Mouse (Mus musculus): Measurements from ENCODE around the gene Ttc4. TPM values are rescaled to one million over a fixed set of nuclear protein-coding genes. Genes with fewer than 3 reads are reported as not detected.

Ttc4 gene
- polyA plus RNA-seq, 1 experiment: 28.2 TPM

DNA sequence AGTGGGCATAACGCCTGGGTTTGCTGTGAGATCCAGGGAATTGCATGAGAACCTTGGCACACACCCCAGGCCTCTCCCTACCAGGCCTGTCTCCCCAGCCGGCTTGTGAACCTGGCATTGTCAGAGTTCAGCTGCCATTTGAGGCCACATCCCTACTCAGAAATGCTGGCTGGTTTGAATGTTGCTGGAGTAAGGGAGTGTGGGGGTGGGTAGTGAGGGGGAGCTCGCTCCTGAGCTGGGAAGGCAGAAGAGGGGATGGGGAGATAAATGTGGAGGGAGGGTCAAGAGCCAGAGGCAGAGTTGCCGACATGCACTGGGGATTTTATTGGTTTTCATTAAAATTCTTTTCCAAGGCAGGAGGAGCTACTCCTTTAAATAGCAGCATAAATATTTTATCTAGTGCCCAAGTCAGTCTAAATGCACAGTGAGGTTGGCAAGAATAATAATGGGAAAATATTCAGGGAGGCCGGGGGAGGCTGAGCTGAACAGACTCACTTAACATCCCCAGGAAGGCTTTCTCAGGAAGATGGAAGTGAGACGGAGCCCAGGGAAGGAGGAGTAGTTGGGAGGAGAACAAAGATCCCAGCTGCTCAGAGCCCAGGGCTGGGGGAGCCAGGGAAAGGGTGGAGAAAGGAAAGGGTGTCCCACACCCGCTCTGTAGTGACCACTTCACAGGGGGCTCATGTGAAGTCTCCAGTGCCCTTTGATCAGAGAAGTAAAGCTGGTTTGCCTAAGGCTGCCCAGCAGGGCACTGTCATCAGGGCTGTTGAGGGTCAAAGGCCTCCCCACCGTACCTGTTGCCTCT is 45.3 kb downstream of the Ttc4 start:
- Histone ChIP-seq H3K79me2 (ENCODE audit: control insufficient read depth, insufficient read depth) (no peaks in the 10 kb centered on the region), H3ac (ENCODE audit: control insufficient read depth, insufficient read length) (no peak overlapping the region), H3K4me2 (ENCODE audit: low read depth) (no peak overlapping the region), H3K27me3 (ENCODE audit: control insufficient read depth, insufficient read depth, insufficient read length) (peaks cover 43% of the 10 kb centered on the region), H3K4me3 (no peak overlapping the region), H3K36me3 (ENCODE audit: control insufficient read depth, insufficient read depth) (no peaks in the 10 kb centered on the region)
- no peak for TF ChIP-seq POLR2AphosphoS2 (IDR thresholded peaks at IDR 0.05; ENCODE audit: insufficient read length, low read depth)
- TF ChIP-seq TCF3 (IDR thresholded peaks at IDR 0.05; ENCODE audit: insufficient read length, low read depth): no peak
- TF ChIP-seq POLR2A (IDR thresholded peaks at IDR 0.05; ENCODE audit: insufficient read length, low read depth): no peak

DNA sequence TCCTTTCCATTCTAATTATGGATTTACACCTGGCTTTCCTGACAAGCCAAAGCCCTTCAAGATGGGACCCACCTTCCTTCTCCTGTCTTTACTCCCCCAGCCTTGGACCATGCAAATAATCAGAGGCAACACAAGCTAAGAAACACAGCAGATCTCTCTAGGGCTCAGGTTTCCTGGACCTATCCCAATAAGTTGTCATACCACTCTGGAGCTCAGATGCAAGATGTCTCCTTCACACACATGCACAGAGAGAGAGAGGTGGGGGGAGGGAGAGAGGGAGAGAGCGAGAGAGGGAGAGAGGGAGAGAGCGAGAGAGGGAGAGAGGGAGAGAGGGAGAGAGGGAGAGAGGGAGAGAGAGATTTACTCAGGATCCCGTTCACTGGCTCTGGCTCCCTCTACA is 46.4 kb downstream of the Ttc4 start:
- H3K4me2 ChIP-seq (ENCODE audit: low read depth): no peak overlapping the region
- H3K4me3 ChIP-seq: no peak overlapping the region
- H3ac ChIP-seq (ENCODE audit: control insufficient read depth, insufficient read length): no peak overlapping the region
- H3K27me3 ChIP-seq (ENCODE audit: control insufficient read depth, insufficient read depth, insufficient read length): peaks cover 37% of the 10 kb centered on the region
- no peaks in the 10 kb centered on the region for H3K36me3 ChIP-seq (ENCODE audit: control insufficient read depth, insufficient read depth)
- no peaks in the 10 kb centered on the region for H3K79me2 ChIP-seq (ENCODE audit: control insufficient read depth, insufficient read depth)
- TF ChIP-seq TCF3 (IDR thresholded peaks at IDR 0.05; ENCODE audit: insufficient read length, low read depth) (no peak), POLR2A (IDR thresholded peaks at IDR 0.05; ENCODE audit: insufficient read length, low read depth) (no peak), E2F4 (IDR thresholded peaks at IDR 0.05; ENCODE audit: insufficient read depth) (no peak), MYOD1 (IDR thresholded peaks at IDR 0.05; ENCODE audit: control insufficient read depth in 1 of 3, insufficient read length in 2 of 3, low read depth in 2 of 3) (no peak), REST (IDR thresholded peaks at IDR 0.05; ENCODE audit: insufficient read depth, insufficient read length) (no peak), CEBPB (IDR thresholded peaks at IDR 0.05; ENCODE audit: insufficient read depth, poor library complexity, severe bottlenecking) (no peak), SRF (IDR thresholded peaks at IDR 0.05; ENCODE audit: control insufficient read depth, insufficient read length, low read depth) (no peak), TCF12 (IDR thresholded peaks at IDR 0.05; ENCODE audit: insufficient read depth, poor library complexity, severe bottlenecking) (no peak), MAX (IDR thresholded peaks at IDR 0.05; ENCODE audit: low read depth) (no peak), MYOG (IDR thresholded peaks at IDR 0.05; ENCODE audit: control insufficient read depth in 1 of 3, insufficient read depth in 1 of 3, insufficient read length in 2 of 3, low read depth in 2 of 3) (no peak), POLR2AphosphoS2 (IDR thresholded peaks at IDR 0.05; ENCODE audit: insufficient read length, low read depth) (no peak), USF1 (IDR thresholded peaks at IDR 0.05; ENCODE audit: low read depth) (no peak)

DNA sequence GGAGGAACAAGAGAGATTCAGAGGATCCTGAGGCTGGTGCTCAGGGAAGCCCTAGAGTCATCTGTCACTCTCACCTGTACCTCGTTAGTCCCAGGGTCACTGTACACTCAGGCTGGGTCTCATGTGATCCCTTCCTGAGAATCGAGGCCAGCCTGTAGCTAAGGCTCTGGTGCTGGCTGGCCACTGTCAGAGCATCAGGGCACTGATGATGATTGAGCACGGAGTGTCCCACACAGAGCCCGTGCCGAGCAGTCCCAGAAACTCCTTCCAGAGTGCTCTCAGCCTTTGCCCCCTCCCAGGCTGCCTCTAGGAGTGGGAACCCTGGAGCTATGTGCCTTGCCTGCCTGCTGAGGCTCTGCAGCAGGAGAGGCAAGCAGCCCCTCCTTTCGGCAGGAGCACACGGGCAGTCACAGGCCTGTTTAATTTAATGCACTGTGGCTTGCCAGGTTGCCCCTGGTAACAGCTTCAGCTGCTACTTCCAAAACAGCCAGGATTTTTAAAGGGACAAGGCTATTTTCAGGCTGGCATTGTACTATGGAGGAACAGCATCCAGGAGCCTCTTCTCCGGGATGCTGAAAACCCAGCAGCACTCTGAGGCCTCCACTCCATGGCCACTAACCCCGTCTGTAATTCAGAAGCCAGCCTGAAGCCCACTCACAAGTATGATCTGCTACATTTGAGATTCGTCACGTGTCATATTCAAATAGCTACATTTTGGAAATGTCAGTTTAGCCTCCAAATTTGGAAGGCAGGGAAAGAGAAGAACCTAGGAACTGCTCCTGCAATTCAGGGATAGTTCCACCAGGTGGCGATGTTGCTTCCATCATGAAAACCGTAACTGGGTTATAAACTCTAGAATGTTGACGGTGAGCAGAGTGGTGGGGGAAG is 48.2 kb downstream of the Ttc4 start:
- Histone ChIP-seq H3ac (ENCODE audit: control insufficient read depth, insufficient read length) (no peak overlapping the region), H3K27me3 (ENCODE audit: control insufficient read depth, insufficient read depth, insufficient read length) (peaks cover 29% of the 10 kb centered on the region), H3K36me3 (ENCODE audit: control insufficient read depth, insufficient read depth) (no peaks in the 10 kb centered on the region), H3K4me3 (no peak overlapping the region), H3K4me2 (ENCODE audit: low read depth) (no peak overlapping the region), H3K79me2 (ENCODE audit: control insufficient read depth, insufficient read depth) (no peaks in the 10 kb centered on the region)
- TF ChIP-seq MYOG (IDR thresholded peaks at IDR 0.05; ENCODE audit: control insufficient read depth in 1 of 3, insufficient read depth in 1 of 3, insufficient read length in 2 of 3, low read depth in 2 of 3): no peak
- no peak for TF ChIP-seq TCF3 (IDR thresholded peaks at IDR 0.05; ENCODE audit: insufficient read length, low read depth)
- TF ChIP-seq SRF (IDR thresholded peaks at IDR 0.05; ENCODE audit: control insufficient read depth, insufficient read length, low read depth): no peak
- no peak for TF ChIP-seq REST (IDR thresholded peaks at IDR 0.05; ENCODE audit: insufficient read depth, insufficient read length)
- no peak for TF ChIP-seq USF1 (IDR thresholded peaks at IDR 0.05; ENCODE audit: low read depth)

DNA sequence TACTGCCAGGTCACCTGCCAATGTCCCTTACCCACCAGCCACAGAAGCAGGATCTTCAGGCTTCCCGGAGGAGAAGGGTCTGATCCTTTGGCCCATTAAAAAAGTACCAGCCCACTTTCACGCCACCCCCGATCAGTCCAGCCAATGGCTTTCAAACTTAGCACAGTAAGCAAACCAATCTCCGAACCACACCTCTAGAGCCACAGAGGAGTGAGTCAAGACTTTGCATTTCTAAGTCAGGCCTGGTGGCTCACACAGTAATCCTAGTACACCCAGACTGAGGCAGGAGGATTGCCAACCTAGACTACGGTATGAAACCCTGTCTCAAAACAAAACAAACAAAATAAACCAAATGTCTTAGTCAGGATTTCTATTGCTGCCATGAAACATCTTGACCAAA is 49.4 kb downstream of the Ttc4 start:
- peaks cover 22% of the 10 kb centered on the region for H3K27me3 ChIP-seq (ENCODE audit: control insufficient read depth, insufficient read depth, insufficient read length)

More for the DNA sequence above, 49.4 kb downstream of the Ttc4 start:
- Histone ChIP-seq H3K4me2 (ENCODE audit: low read depth) (no peak overlapping the region), H3K36me3 (ENCODE audit: control insufficient read depth, insufficient read depth) (no peaks in the 10 kb centered on the region), H3K4me3 (no peak overlapping the region), H3K79me2 (ENCODE audit: control insufficient read depth, insufficient read depth) (no peaks in the 10 kb centered on the region), H3ac (ENCODE audit: control insufficient read depth, insufficient read length) (no peak overlapping the region)
- TF ChIP-seq TCF3 (IDR thresholded peaks at IDR 0.05; ENCODE audit: insufficient read length, low read depth) (no peak), CEBPB (IDR thresholded peaks at IDR 0.05; ENCODE audit: insufficient read depth, poor library complexity, severe bottlenecking) (no peak), TCF12 (IDR thresholded peaks at IDR 0.05; ENCODE audit: insufficient read depth, poor library complexity, severe bottlenecking) (no peak), SRF (IDR thresholded peaks at IDR 0.05; ENCODE audit: control insufficient read depth, insufficient read length, low read depth) (no peak), POLR2AphosphoS2 (IDR thresholded peaks at IDR 0.05; ENCODE audit: insufficient read length, low read depth) (no peak), E2F4 (IDR thresholded peaks at IDR 0.05; ENCODE audit: insufficient read depth) (no peak), USF1 (IDR thresholded peaks at IDR 0.05; ENCODE audit: low read depth) (no peak), MYOG (IDR thresholded peaks at IDR 0.05; ENCODE audit: control insufficient read depth in 1 of 3, insufficient read depth in 1 of 3, insufficient read length in 2 of 3, low read depth in 2 of 3) (no peak), MAX (IDR thresholded peaks at IDR 0.05; ENCODE audit: low read depth) (no peak), POLR2A (IDR thresholded peaks at IDR 0.05; ENCODE audit: insufficient read length, low read depth) (no peak), MYOD1 (IDR thresholded peaks at IDR 0.05; ENCODE audit: control insufficient read depth in 1 of 3, insufficient read length in 2 of 3, low read depth in 2 of 3) (no peak), REST (IDR thresholded peaks at IDR 0.05; ENCODE audit: insufficient read depth, insufficient read length) (no peak)
